Mouse (Mus musculus): ENCODE measurements around the gene Foxn3. TPM values are rescaled to one million over a fixed set of nuclear protein-coding genes. Genes with fewer than 3 reads are reported as not detected.

Gene Foxn3
- total RNA-seq, 2 experiments from 2014 or later: 47.3 to 50.9 TPM

DNA sequence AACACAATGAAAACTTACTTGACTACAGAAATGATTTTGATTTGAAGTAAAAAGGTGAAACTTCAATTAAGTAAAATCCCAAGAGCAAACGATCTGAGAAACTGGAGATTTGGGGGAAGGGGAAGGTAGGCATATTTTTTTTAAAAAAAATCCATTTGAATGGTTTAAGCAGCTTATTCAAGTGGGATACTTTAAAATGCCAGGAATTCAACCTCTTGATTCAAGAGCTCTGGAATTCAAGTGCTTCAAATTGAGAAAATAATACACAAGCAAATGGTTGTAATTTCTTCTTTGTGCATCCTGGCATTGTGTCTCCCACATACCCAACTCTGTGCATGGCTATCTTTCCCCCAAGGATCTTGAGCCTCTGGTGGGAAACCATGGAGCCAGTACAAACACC, 300.5 kb downstream of the Foxn3 start:
- DNase-seq (ENCODE audit: low spot score in 2 of 2): no peak

GRCm38 (mm10) chr12:99262066-99262599, 301.2 kb downstream of the Foxn3 start:
- no peak for DNase-seq (ENCODE audit: low spot score in 2 of 2)

GRCm38 (mm10) chr12:99260171-99260570, 303.2 kb downstream of the Foxn3 start:
- no peak for DNase-seq (ENCODE audit: low spot score in 2 of 2)

DNA sequence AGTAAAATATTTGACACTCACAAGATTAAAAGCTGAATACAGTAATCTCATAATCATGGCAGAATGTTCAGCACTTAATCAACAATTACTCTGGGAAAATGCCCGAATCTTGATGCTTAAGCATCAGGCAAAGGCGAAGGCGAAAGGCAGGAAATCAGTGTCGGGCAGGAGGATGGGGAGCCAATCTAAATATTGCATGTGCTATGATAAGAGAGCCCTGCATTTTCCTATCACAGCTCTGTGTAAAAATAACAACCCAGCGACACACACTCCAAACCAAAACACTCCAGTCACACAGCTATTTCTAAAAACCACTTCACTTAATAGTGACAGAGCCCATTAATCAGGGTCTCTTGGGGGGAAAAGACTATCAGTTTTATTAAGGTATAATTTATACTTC, 305.8 kb downstream of the Foxn3 start:
- DNase-seq (ENCODE audit: low spot score in 2 of 2): no peak

DNA sequence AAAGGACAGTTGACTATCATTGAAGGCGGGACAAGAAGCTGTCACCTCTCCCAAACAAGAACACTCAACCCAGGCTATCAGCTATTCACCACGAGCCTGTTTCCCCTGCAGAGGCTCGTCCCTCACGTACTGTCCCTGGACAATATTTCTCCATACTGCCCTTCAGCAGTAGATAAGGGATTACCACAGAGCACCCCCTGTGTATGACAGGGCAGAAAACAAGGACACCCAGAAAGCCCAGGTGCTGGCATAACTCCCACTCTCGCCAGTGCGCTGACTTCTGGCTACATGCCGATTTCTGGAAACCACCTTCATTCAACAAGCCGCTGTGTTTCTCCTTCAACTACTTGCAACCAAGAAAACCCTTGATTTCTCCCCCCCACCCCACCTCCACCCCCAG, 306.4 kb downstream of the Foxn3 start:
- no peak for DNase-seq (ENCODE audit: low spot score in 2 of 2)

DNA sequence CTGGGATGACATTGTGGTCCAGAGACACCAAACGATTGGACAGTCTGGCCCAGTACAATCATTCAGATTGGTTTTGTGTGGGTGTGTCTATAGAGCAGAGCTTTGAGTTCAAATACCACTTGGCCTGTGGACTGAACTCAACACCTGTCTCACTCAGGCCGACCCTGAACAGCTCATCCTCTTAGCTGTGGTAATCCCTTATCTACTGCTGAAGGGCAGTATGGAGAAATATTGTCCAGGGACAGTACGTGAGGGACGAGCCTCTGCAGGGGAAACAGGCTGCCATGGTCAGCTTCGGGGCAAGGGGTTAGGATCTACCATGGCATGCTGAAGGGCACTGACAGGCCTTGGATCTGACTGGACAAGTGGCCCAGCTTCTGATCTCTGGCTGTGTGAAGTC, 306.9 kb downstream of the Foxn3 start:
- DNase-seq (ENCODE audit: low spot score in 2 of 2): no peak

DNA sequence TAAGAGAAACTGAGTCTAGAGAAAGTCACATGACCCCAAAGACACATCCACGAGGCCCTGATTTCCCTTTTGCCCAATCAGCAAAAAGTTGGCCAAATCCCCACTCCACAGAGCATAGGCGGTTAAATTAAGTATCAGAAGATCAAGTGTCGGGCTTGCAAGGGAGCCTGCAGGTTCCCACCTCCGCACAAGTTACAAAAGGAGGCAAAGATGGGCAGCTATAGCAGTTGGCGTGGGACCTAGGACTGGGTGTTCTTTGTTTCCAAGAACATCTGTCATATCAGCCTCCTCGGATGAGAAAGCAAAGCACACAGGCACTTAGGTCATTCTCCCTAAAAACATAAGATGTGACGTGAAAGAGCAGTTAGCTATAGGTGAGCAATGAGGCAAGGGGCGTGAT, 308.9 kb downstream of the Foxn3 start:
- no peak for DNase-seq (ENCODE audit: low spot score in 2 of 2)

DNA sequence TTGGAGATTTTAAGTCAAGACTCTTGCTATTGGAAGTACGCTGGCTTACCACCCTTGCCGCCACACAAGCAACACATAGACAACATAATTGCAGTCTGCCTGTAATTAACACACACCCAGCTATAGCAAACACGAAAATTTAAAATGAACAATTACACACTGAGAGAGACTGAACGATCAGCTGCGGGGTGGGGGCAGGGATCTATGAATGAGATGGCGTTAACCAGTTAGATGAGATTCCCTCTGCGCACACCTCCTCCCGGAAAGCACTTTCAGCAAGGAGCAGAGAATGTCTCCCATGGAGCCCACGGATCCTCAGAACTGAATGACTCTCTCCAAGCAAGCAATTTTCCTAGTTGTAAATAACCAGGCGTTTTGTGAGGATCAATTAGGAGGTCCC, 309.8 kb downstream of the Foxn3 start:
- no peak for DNase-seq (ENCODE audit: low spot score in 2 of 2)

- no peak for DNase-seq (ENCODE audit: low spot score in 2 of 2)
These were observed 314.8 kb downstream of the Foxn3 start for GRCm38 (mm10) chr12:99248606-99249005.

DNA sequence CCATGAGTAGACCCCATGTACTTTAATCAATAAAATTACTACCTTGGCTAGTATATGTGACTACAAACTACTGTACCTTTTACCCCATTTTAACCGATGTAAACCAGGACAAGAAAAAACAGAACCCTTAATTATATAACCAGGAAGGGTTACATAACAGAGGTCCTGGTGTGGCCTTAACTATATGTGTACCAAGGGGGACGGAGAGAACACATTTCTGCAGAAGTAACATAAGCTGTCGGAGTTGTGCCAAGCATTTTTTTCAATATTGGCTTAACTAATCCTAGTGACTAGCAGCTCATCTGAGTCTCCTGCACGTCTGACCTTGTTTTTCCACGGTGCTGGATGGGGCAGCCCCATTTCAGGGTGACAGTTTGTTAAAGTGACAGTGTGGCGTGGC, 315.4 kb downstream of the Foxn3 start:
- no peak for DNase-seq (ENCODE audit: low spot score in 2 of 2)

DNA sequence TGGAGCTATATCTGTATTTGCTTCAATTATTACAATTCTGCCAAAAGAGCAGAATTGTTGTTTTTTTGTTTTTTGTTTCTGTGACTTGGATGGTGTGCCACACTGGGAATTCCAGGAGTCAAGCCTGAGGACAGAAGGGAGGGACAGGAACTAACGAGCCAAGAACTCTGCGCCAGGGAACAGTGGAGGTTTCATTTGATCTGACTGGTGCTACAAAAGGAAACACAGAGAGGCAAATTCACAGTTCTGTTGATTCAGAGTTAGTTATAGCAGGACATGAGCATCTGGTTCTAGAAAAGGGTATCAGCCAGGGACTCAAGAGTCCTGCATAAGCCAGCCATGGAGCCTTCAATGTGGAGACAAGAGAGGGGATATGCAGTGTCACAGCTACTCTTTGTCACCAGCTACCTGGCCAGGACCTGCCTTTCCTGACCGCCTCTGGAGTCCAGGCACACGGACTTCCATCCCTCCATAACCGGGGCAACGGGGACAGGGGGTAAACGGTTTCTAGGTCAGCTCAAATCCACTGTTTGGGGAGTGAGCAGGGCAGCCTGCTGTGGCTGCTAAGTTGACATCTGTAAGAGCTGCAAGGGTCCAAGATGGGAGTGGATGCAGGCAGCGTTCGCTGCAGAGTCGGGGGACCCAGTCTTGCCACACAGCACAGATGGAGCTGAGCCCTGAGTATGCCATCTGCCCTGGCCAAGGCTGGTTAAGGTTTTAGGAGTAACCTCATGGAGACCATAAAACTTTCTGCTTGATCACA, 316.2 kb downstream of the Foxn3 start:
- DNase-seq (ENCODE audit: low spot score in 2 of 2): no peak

DNA sequence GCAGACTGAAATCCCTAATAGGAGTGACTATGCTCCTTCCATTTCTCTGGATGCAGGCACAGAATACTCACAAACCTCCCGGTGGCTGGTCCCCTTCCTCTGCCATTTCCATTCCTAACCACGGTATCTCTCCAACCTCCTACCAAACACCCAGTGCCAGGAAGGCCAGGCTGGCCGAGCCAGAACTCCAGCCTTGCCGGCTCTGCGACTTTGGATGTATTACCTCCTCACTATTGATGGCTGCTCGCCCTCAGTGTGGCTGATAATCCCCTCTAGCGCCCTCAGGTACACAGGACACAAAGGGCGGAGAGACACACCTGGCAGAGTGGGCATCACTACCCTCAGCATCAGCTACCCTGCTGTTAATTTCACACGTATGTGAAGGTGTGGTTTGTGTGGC, 318.7 kb downstream of the Foxn3 start:
- no peak for DNase-seq (ENCODE audit: low spot score in 2 of 2)

DNA sequence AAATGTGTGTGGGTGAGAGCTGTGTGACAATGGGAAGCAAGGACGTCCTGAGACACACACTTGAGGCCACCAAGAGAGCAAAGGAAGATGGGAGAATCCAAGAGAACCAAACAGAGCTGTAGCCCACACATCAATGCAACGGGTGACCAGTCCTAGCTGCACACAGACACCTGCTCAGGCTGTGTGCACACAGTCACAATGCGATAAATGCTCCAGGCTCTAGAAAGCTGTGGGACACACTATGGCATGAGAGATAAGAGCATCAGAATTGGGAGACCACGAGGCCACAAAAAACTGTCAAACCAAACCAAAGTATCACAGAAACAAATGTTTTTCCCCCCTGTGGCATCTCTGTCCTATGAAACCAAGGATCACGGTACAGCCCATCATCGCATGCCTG, 319.1 kb downstream of the Foxn3 start:
- no peak for DNase-seq (ENCODE audit: low spot score in 2 of 2)

- DNase-seq (ENCODE audit: low spot score in 2 of 2): no peak
These were observed 320.1 kb downstream of the Foxn3 start for GRCm38 (mm10) chr12:99243316-99243715.

DNA sequence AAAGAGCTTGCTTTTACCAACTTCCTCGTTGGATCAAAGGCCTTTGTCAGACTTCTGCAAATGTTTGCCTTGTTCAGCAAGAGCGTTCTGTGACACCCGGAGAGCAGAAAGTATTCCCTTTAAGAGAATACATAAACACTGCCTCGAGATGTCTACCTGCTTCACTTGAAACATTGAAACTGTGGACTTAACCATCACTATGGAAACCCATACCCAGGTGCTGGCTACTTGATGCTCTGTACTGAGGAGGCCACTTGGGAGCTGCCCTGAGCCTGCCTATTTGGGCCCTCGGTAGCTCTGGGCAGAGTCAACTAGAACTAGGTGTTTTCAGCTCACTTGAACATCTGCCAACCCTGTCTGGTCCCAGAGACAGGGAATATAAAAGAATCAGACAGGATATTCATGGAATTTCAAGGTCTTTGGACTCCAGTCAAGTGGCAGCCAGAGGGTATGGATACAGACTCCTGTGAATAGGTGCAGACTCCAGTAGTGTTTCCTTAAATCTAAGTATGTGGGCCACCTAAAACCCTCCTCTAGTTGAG, 323.1 kb downstream of the Foxn3 start:
- DNase-seq (ENCODE audit: low spot score in 2 of 2): no peak

DNA sequence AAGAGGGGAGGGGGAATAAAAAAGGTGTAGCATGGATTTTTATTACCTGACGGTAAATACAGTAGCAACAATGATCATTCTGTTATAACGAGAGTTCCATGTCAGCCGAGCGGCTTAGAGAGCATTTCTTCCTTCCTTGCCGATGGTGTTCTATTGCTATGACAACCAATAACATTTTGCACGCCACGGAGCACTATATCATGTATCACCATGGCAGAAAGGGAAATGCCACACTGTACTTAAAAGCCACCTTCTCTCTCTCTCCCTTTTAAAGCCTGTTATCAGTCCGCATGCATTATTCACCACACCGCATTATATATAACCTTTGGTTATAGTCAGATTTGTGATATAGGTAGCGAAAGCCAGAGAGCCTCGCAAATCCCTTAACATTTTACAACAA, 323.6 kb downstream of the Foxn3 start:
- no peak for DNase-seq (ENCODE audit: low spot score in 2 of 2)

DNA sequence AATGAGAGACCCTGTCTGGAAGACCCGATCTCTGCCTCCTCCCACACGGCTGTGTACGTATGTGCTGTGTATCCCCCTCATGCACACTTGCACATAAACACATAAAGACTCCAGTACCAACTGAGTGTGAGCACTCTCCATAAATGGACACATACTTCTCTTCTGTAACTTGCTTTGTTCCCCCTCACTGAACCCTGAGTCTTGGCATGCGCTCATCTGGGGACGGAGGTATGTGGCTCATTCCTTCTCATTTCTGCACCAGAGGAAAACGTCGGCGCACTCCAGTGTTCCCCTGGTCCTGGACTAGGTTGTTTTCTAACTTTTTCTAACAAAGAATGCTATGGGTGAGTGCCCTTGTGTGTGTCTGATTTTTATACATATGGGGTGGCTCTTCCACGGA, 325.9 kb downstream of the Foxn3 start:
- no peak for DNase-seq (ENCODE audit: low spot score in 2 of 2)

DNA sequence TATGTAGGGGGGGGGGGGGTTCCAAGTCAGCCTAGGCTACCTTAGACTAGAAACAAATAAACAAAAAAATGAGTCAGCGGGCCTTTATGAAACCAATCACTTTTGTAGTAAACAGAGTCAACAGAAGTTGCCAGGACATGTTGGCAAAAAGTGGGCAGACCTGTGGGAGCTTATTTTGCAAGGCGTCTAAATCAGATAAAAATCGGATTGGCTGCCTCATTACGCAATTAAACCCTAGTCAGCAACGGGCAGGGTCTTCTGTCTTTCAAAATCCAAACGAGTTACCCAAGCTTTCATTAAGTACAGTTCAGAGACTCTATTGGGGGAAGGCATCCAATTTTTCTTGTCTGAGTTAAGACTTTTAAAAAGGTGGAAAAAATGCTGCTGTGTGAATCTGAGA, 329.0 kb downstream of the Foxn3 start:
- no peak for DNase-seq (ENCODE audit: low spot score in 2 of 2)

GRCm38 (mm10) chr12:99233386-99233785, 330.0 kb downstream of the Foxn3 start:
- DNase-seq (ENCODE audit: low spot score in 2 of 2): no peak

- DNase-seq (ENCODE audit: low spot score in 2 of 2): no peak
These were observed 330.9 kb downstream of the Foxn3 start for GRCm38 (mm10) chr12:99232478-99232877.

DNA sequence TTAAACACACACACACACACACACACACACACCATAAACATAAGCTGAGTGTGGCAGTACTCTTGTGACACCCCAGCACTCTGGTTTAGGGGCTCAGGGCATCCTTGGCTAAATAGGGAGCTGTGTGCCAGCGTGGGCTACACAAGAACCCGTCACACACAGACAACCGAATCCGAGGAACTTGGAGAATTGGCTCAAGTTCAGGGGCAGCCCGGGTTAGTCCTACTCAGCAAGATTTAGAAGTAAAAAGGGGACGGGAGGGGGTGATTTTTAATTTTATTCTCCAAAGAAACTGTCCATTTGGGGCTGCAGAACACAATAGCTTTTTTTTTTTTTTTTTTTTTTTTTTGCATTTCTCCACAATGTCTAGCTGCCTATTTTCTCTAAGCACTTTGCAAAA, 332.1 kb downstream of the Foxn3 start:
- DNase-seq (ENCODE audit: low spot score in 2 of 2): no peak

DNA sequence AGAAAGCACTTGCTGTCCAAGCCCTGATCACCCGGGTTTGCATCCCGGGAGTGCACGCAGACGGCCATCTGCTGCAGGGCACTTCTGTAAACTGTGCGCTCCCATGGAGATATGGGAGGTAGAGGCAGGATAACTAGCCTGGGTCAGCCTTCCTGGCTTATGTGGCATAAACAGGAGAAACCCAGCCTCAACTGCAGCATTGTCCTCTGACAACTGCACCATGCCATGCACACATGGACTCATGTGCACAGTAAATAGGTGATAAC, 332.7 kb downstream of the Foxn3 start:
- no peak for DNase-seq (ENCODE audit: low spot score in 2 of 2)
